Mouse (Mus musculus) lung, adult 2 months (tissue): Measurements from ENCODE around the gene Gm9046.
"Not testable (repeated sequence)": the region's sequence is repeated elsewhere in the genome, so short reads cannot be mapped to it uniquely, and the experiment has no call there.

Source experiments
- CTCF ChIP-seq: fragments of 200-500 bp; IDR thresholded peaks from 2 replicates; pipeline ENCODE4 v1.5.1; 2011; ENCODE audit warnings: mild to moderate bottlenecking, low read length, control low read depth; ENCODE audit not compliant: insufficient read depth
- POLR2A ChIP-seq: fragments of 200-500 bp; IDR thresholded peaks from 2 replicates; pipeline ENCODE4 v1.6.1; 2011; ENCODE audit warnings: low read depth, mild to moderate bottlenecking, control low read depth, low read length, borderline replicate concordance; ENCODE audit errors: extremely low read depth

DNA sequence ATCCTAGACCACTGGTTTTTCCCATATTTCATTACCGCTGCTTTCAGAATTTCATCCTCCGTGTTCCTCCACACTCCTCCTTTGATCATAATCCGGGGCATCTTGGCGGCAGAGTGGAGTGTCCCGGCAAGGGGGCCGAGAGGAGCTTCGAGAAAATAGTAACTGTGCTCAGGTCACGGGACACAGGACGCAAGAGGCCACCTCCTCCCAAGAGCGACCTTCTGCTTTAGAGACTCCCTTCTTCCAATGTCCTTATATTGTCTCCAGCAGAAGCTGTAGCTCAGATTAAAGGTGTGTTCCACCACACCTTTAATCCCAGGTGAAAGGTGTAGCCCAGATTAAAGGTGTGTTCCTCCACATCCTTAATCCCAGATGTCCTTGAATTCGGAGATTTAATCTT lies 10.9 kb upstream of the Gm9046 start, which contains the start of gene Gm9049:
- TF ChIP-seq POLR2A, CTCF: not testable (repeated sequence)
